Mouse (Mus musculus) testis, adult 2 months (tissue): ENCODE measurements around the gene Gm8251.

ENCODE experiments used
- CTCF ChIP-seq: fragments of 200-500 bp; IDR thresholded peaks from 2 replicates; pipeline ENCODE4 v1.5.1; 2012; ENCODE audit warnings: low read depth, mild to moderate bottlenecking, inconsistent platforms, low read length, moderate library complexity; ENCODE audit not compliant: control insufficient read depth, insufficient read depth, insufficient replicate concordance
- POLR2A ChIP-seq: fragments of 200-500 bp; IDR thresholded peaks from 2 replicates; pipeline ENCODE4 v1.6.1; 2012; ENCODE audit warnings: low read depth, mild to moderate bottlenecking, inconsistent platforms, low read length, moderate library complexity; ENCODE audit not compliant: control insufficient read depth

- TF ChIP-seq POLR2A: no peak
- peak; percentile 21; the same call in 1 of the 2 replicates for TF ChIP-seq CTCF
Measured at GRCm38 (mm10) chr1:44041797-44042554, 19.8 kb downstream of the Gm8251 start.
